Mouse (Mus musculus) hindlimb bud, embryonic 11.5 days (tissue): ENCODE results near the gene Rnf141.
A peak's percentile ranks its signal among the peaks of the same experiment; 100 is the strongest.

Source experiments
- DNase-seq: peaks from one replicate; pipeline ENCODE4 v3.0.0-alpha.2; 2012; ENCODE audit warnings: low read depth, low spot score; ENCODE audit errors: extremely low spot score

Rnf141 gene

DNA sequence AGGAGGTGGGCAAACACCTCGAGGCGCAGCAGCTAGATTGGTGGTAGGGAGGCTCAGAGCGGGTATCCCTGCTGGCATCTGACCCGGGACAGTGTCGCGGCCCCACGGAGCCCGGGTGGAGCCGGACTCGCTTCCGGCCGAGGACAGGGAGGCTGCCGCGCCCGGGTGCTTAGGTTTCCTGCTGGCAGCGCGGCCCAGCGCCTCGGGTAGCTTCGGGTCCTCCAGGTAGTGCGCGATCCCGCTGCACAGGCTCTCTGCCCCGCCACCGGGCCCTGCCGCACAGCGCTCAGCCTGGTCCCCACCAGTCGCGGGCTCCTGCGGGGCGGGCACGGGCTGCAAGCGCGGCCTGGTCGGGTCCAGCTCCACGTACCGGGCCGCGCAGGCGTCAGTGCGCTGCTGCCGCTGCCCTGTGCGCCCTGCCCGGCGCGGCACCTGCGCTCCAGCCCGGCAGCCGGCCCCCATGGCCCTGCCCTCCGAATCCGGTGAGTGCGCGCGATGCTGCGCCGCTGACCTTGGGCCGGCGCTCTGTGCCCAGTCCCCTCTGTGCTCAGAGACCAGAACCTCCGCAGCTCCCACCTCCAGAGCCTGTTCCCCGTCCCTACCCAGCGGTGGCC is 75.7 kb downstream of the Rnf141 start:
- DNase-seq, result no peak

DNA sequence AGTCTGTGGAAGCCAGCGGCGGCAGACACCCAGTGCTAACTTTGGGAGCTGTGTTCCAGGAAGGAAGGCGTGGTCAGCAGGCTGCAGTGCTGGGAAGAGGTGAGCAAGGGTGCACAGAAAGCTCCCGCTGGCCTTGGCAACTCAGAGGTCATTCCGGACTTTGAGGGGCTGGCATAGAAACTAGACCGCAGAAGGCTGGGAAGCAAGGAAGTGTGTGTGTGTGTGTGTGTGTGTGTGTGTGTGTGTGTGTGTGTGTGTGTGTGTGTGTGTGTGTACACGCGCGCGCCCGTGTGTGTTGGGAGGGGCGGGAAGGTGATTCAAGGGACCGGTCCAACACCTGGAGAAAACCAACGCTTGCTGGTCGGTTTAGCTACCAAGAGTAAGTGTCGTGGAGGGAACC is 76.3 kb downstream of the Rnf141 start, which contains the start of gene Ampd3:
Ampd3 (plus strand) TSS at position 206 of the 400 bp plus-strand sequence.
- no peak for DNase-seq

DNA sequence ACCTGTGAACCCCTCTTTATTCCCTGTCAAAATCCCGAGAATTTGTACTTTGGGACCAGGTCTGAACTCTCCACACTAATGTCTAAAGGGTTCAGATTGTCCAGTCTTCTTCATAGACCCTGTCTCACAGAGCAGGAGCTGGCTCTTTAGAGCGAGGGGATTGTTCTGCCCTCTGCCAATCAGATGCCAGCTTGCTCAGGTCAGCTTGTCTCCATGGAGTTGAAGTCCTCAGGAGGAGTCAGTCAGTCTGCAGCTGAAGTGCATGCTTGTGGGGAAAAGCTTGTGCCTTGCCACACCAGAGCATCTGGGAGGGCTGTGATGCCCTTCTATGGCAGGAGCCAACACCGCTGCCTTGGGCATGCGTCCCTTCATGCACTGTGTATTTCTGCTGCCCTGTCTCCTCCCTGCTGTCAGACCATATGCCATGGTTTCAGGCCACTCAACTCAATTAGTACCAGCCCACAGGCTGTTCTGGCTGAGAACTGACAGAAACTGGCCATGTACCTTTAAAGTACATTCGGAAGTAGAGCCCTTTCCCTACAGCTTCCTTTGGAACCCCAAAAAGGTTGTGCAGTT is 81.6 kb downstream of the Rnf141 start:
- no peak for DNase-seq

DNA sequence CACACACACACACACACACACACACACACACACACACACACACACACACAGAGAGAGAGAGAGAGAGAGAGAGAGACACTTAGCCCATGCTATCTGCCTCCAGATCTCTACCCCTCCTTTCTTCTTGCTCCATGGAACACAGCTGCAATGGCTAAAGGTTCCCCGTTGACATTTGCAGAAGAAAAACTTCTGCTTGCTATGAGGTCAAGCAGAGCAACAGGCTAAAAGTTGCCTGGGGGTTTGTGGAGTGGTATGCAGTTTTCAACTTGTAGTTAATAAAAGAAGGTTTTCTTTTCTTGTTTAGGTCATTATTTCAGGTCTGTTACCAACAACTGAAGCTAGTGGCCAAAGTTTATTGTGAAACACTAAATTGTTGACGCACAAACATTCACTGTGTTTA is 87.8 kb downstream of the Rnf141 start:
- DNase-seq, result no peak

DNA sequence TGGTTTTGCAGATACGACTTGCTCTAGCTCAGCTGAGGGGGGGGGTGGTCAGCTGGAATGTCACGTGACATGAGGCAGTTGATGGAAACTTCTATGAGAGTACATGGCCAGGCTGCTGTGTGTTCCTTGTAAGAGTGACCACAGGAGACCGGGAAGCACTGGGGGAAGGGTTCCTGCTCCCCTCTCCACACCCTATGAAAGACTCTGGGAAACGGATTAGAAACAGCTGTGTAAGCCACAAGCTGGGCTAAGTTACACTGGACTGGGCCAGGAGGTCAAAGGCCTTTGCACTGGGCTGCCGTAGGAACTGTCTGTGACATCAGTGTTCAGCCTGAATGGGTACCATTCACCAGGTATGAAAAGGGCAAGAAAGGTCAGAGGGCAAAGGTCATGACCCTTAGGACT is 90.3 kb downstream of the Rnf141 start:
- DNase-seq, result peak; percentile 30

- no peak for DNase-seq
Measured at GRCm38 (mm10) chr7:110753310-110753709, 90.9 kb downstream of the Rnf141 start.

- no peak for DNase-seq
Measured at GRCm38 (mm10) chr7:110751634-110752033, 92.6 kb downstream of the Rnf141 start.

- DNase-seq, result no peak
Measured at GRCm38 (mm10) chr7:110750834-110751233, 93.4 kb downstream of the Rnf141 start.
